Mouse (Mus musculus): ENCODE results near the gene Myo16.

- TF ChIP-seq CTCF (conservative IDR thresholded peaks at IDR 0.05; ENCODE audit: insufficient read depth, insufficient read length, low read depth, low read length), result no peak
- TF ChIP-seq POLR2A (IDR thresholded peaks at IDR 0.05; ENCODE audit: low read depth, low read length), result no peak
Measured at GRCm38 (mm10) chr8:10200042-10200441, 46.3 kb downstream of the Myo16 start.

Data from kidney, adult 2 months (tissue).